Mouse (Mus musculus): Measurements from ENCODE around the gene Tada2a.

DNA sequence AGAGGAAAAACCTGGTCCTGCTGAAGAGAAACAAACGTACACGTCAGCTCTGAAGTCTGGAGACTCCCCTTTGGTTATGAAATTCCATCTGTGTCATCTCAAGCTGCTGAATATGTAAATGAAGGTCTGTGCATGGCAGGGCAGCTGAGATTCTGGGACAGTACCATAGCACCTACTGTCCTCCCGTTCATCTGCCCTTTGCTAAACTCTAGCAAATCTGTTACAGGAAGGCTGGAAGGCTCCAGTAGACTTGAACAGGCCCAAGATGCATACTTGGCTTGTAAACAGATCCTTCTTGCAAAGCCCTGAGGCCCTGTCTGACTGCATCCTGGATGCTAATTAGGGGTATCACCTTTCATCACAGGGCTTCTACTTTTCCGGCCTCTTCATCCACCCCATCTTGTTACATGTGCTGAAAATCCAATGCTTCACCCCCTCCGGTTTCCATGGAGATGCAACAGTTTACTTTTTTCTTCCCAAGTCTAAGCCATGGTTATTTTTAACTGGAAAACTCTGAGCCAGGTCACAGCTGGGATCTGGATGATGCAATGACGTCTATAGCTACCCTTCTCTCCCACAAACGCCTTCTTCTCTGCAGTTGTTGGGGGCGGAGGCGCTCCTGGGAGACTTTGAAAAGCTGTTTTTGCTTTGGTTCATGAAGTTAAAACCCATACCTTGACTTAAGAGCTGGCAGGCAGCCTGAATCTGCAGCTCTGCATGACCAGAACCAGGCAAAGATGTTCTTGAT, 56.3 kb downstream of the Tada2a start:
- TF ChIP-seq CTCF (IDR thresholded peaks at IDR 0.05; ENCODE audit: insufficient read depth, low read depth, low read length) (no peak), POLR2A (IDR thresholded peaks at IDR 0.05; ENCODE audit: insufficient read depth, low read depth, low read length) (no peak)
